Mouse (Mus musculus) erythroblast, embryonic 14.5 days (primary cell): ENCODE data around the gene Krt16. TPM values are rescaled to one million over a fixed set of nuclear protein-coding genes. Genes with fewer than 3 reads are reported as not detected.

Source experiments
- H3K27me3 ChIP-seq: 2 replicates; pipeline ENCODE4 v1.6.1; 2012; ENCODE audit warnings: inconsistent platforms; ENCODE audit not compliant: control insufficient read depth
- H3K36me3 ChIP-seq: 2 replicates; pipeline ENCODE4 v1.6.1; 2012; ENCODE audit warnings: mild to moderate bottlenecking, inconsistent platforms; ENCODE audit not compliant: control insufficient read depth
- H3K4me1 ChIP-seq: 2 replicates; pipeline ENCODE4 v1.6.1; 2012; ENCODE audit warnings: inconsistent platforms; ENCODE audit not compliant: control insufficient read depth
- H3K4me3 ChIP-seq: replicated peaks from 2 replicates; pipeline ENCODE3; 2012; ENCODE audit warnings: moderate library complexity, mild to moderate bottlenecking, inconsistent platforms
- H3K9me3 ChIP-seq: 2 replicates; pipeline ENCODE4 v1.6.1; 2012; ENCODE audit warnings: low read length, inconsistent platforms, mixed read lengths; ENCODE audit not compliant: control insufficient read depth
- GATA1 ChIP-seq: IDR thresholded peaks from 2 replicates; pipeline ENCODE4 v1.6.1; 2012; ENCODE audit warnings: low read length, inconsistent platforms, mixed read lengths
- TAL1 ChIP-seq: IDR thresholded peaks from 3 replicates; pipeline ENCODE4 v1.6.1; 2012; ENCODE audit warnings: low read length, inconsistent platforms, mixed read lengths
- polyA plus RNA-seq: library from polyadenylated mRNA; stranded (reverse); fragments of >175 nt; gene quantifications from 2 replicates; pipeline ENCODE4 v1.2.3, GENCODE M21; 2012

Gene Krt16
- polyA plus RNA-seq = not detected in 2 replicates

DNA sequence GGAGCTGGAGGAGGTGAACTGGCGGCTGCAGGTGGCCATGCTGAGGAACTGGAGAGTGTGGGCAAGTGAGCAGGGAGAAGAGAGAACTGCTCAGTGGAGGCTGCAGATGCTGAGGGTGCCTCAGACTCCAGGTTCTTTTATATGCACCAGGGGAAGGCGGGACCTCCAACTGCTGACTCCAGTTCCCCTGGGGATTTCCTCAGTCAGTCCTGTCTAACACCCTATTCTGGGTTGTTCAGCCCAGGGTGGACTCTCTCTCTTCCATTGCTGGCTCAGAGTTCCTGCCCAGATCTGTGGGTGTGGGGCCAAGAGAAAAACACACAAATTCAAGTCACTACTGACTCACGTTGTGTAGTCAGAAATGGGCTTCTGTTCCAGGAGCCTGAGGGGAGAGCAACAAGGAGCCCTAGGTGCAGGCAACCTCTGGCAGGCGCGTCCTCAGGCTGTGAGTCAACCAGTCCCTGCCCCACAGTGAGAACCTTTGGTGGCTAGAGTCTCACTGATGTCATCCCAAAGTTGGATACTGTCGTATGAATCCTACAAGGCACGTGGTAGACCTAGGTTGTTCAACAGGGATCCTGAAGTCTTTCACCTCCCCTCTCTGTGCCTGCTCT lies at the start of gene Krt16:
Gene Krt16, minus strand, starts transcription at position 51 of the 614 bp plus-strand sequence.
- Histone ChIP-seq H3K4me1 (no peaks in the 10 kb centered on the region), H3K27me3 (no peaks in the 10 kb centered on the region), H3K4me3 (no peak within 1 kb of the TSS), H3K9me3 (no peaks in the 10 kb centered on the region), H3K36me3 (no peaks in the 10 kb centered on the region)
- TF ChIP-seq GATA1 = no peak
- no peak for TF ChIP-seq TAL1

DNA sequence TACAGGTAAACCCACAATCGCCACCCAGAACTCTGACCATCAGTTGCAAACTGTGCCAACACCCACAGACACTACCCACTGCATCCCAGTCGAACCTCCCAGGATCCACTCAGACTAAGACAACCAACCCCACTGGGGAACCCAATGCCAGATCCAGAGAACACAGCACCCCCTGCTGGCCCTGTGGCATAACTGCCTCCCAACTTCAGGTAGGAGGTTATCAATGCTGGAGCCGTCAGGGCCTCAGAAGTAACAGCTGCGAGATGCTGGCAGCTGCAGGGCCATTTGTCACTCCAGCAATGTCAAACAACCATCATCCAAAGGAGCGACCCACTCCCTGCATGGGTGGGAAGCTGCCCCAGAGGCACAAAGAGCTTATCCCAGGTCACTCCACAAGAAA lies 49.1 kb upstream of the Krt16 start:
- Histone ChIP-seq H3K4me3 (peak overlapping the region; percentile 0), H3K27me3 (peaks cover 5% of the 10 kb centered on the region; the same call in 1 of the 2 replicates), H3K4me1 (peaks cover 8% of the 10 kb centered on the region), H3K9me3 (no peaks in the 10 kb centered on the region), H3K36me3 (no peaks in the 10 kb centered on the region)
- TF ChIP-seq GATA1 (no peak), TAL1 (no peak)

DNA sequence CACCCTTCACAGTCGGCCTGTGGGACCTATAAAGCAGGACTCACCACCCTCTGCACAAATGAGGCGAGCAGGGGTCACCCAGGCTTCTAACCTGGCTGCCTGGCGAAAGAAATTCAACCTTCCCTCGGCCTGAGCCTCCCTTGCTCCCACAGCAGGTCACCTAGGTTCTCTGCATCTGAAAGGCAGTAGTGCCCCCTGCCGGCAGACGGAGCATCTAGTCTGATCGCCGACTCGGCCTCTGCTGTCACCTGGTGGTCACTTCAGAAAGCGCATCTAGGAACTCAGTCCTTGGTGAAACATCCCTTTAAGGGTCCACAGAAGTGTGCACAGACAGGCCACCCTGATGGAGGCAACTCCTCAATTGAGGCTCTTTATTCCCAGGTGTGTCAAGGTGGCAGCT lies 46.6 kb upstream of the Krt16 start:
- Histone ChIP-seq H3K4me1 (peaks cover 8% of the 10 kb centered on the region), H3K27me3 (peaks cover 2% of the 10 kb centered on the region; the same call in 1 of the 2 replicates), H3K36me3 (no peaks in the 10 kb centered on the region), H3K4me3 (no peak overlapping the region), H3K9me3 (no peaks in the 10 kb centered on the region)
- TF ChIP-seq TAL1 (no peak), GATA1 (no peak)

DNA sequence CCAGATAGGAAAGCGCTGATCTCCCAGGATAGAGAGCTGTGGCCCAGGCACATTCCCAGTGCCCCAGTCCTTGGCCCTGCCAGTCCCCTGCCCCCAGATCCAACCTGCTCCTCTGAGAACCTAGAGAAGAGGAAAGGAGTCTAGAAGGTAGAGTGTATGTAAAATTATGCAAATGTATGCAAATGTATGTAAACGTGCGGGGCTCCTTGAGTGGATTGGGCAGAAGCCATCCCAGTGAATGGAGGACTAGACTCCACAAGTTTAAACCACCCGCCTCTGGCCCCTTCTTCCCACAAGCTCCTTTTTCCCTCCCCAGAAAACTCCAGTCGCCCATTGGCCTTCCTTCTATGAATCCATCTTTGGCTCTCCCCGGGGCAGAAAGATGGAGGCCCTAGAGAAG lies 44.2 kb upstream of the Krt16 start:
- Histone ChIP-seq H3K27me3 (peaks cover 2% of the 10 kb centered on the region; the same call in 1 of the 2 replicates), H3K9me3 (no peaks in the 10 kb centered on the region), H3K4me1 (peaks cover 1% of the 10 kb centered on the region), H3K36me3 (no peaks in the 10 kb centered on the region), H3K4me3 (no peak overlapping the region)
- no peak for TF ChIP-seq GATA1
- no peak for TF ChIP-seq TAL1

DNA sequence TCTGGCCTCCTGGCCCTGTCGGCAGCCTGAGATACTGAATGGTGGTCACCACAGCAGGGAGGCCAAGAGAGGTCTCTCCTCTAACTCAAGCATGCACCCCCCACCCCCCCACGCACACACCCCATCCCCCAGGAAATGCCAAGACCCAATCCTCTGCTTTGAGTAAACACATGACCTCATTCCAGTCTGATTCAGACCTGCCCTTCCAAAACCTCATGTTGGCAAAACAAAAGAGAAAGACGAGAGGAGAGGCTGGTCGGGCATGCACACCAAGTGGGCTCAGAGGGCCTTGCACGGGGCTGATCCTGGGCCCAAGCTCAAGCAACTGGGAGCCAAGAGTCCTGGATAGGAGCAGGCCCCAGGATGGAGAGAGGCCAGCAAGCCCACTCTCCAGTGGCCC lies 41.5 kb upstream of the Krt16 start:
- no peak for TF ChIP-seq TAL1
- TF ChIP-seq GATA1 = no peak
- no peaks in the 10 kb centered on the region for H3K27me3 ChIP-seq
- no peaks in the 10 kb centered on the region for H3K9me3 ChIP-seq
- no peaks in the 10 kb centered on the region for H3K4me1 ChIP-seq
- H3K36me3 ChIP-seq = no peaks in the 10 kb centered on the region
- H3K4me3 ChIP-seq = no peak overlapping the region

DNA sequence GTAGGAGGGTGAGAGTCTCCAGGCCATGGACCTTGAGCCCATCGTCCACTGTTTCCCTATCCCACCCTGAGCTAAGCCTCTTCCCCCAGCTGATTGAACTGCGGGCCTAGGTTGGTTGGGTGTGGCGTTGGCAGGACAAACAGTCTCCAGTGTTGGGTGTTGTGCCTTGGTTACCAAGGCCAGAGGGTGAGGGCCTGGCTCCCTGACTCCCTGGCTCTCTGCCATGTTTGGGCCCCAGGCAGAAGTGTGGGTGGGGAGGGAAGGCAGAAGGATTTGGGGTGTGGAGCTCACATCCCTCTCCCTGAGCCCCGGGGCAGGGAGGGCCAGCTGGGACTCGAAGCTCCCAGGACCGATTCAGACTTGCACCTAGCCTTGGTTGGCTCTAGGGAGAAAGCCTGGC lies 40.2 kb upstream of the Krt16 start:
- Histone ChIP-seq H3K4me3 (no peak overlapping the region), H3K4me1 (no peaks in the 10 kb centered on the region), H3K27me3 (no peaks in the 10 kb centered on the region), H3K9me3 (no peaks in the 10 kb centered on the region), H3K36me3 (no peaks in the 10 kb centered on the region)
- TF ChIP-seq GATA1 = no peak
- TF ChIP-seq TAL1 = no peak

DNA sequence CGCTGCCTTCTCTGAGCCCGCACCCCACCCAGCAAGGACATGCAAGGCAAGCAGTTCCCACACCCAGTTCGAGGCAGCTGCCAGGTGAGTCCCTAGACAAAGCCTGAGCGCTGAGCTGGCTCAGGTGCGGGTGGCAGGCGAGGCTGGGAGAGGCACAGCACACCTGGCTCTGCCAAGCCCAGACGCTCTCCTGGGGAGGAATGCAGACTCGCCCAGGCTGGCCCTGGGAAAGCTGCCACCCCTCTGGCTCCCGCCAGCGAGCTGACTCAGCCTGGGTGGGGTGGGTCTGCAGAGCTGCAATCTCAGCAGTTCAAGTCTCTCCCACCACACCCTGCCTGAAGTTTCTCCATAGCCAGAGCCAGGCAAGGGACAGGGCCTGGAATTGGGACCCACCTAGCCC lies 38.3 kb upstream of the Krt16 start:
- TF ChIP-seq GATA1 (no peak), TAL1 (no peak)
- Histone ChIP-seq H3K27me3 (no peaks in the 10 kb centered on the region), H3K36me3 (no peaks in the 10 kb centered on the region), H3K4me3 (no peak overlapping the region), H3K4me1 (no peaks in the 10 kb centered on the region), H3K9me3 (no peaks in the 10 kb centered on the region)

DNA sequence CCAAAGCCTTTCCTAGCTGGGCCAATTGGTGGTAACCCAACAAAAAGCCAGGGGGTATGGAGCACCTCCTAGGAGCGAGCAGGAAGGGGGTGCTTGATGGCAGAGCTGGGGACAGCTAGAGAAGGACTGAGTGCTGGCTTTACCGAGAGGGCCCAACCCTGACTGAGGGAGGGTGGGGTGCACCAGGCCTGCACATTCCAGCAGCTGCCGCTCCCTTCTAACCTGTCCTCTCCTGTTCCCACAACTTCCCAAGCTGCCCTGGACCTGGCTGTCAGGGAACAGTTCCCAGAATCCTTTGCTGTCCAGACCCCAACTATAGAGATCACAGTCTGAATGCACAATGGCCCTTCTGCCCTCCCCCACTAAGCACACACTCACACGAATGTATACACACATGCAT lies 36.3 kb upstream of the Krt16 start:
- TF ChIP-seq TAL1 (no peak), GATA1 (no peak)
- no peaks in the 10 kb centered on the region for H3K36me3 ChIP-seq
- no peaks in the 10 kb centered on the region for H3K4me1 ChIP-seq

DNA sequence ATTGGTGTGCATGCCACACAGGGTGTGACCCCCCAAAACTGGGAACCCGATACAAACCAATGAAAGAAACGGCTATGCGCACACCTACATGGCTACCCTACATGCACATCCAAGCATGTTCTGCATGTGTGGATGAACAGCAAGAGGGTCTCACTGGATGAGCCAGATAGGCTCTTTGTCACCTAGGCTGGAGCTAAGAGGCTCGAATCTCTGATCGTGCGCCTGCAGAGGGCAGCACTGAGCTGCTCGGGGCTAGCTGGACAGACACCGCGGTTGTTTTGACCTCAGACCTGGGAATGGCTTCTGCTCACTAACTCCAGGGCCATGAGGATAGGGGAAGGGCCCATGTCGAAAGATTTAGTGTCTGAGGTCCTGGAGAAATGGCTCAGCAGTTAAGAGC lies 33.8 kb upstream of the Krt16 start:
- no peaks in the 10 kb centered on the region for H3K36me3 ChIP-seq
- TF ChIP-seq GATA1 = no peak
- TF ChIP-seq TAL1 = no peak
- no peak overlapping the region for H3K4me3 ChIP-seq
- no peaks in the 10 kb centered on the region for H3K4me1 ChIP-seq
- H3K9me3 ChIP-seq = no peaks in the 10 kb centered on the region
- H3K27me3 ChIP-seq = no peaks in the 10 kb centered on the region

More for the DNA sequence above, 36.3 kb upstream of the Krt16 start:
- H3K9me3 ChIP-seq = no peaks in the 10 kb centered on the region
- H3K4me3 ChIP-seq = no peak overlapping the region
- H3K27me3 ChIP-seq = no peaks in the 10 kb centered on the region
